Mouse (Mus musculus): ENCODE data around the gene Map9.

DNA sequence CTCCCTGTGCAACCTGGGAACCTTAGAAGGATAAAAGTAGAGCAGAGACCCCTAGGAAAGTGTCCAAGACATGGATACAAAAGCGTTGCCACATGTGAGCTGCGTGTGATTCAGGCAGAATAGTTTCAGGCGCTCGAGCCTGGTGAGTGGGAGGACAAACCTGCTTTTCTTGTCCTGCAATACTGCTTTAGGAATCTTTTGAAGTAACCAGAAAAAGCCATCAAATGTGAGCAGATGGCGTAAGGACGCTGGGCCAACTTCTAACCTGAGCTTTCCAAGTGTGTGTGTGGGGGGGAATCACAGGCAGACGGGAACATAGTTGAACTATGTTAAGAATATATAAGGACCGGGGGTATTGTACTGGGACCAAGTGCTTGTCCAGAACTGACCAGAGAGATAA is 6.7 kb downstream of the Map9 start:
- no peak for TF ChIP-seq CTCF (IDR thresholded peaks at IDR 0.05; ENCODE audit: low read depth, low read length)
- no peak for TF ChIP-seq POLR2A (IDR thresholded peaks at IDR 0.05; ENCODE audit: insufficient read depth, low read length)
- TF ChIP-seq EP300 (IDR thresholded peaks at IDR 0.05; ENCODE audit: insufficient read depth, low read depth, low read length), result no peak

Measured in ES-Bruce4 (cell line).